Mouse (Mus musculus) neutrophil, adult 5-6 weeks (primary cell): ENCODE results near the gene Bcl2. TPM values are rescaled to one million over a fixed set of nuclear protein-coding genes. Genes with fewer than 3 reads are reported as not detected.

ENCODE experiments used
- ATAC-seq: fragments of 151-379, 151-347 bp; 2 replicates; pipeline ENCODE4 v1.8.0; 2017; ENCODE audit warnings: mild to moderate bottlenecking, moderate TSS enrichment; ENCODE audit not compliant: insufficient number of reproducible peaks, poor library complexity, low FRiP score, severe bottlenecking; ENCODE audit errors: extremely low read depth
- total RNA-seq: library from RNA; stranded (forward); fragments of 200-1000 nt; gene quantifications from 2 replicates; pipeline ENCODE4 v1.2.3, GENCODE M21; 2017

Gene Bcl2
- total RNA-seq, 1 experiment from 2014 or later: 39.3 TPM

GRCm38 (mm10) chr1:106715111-106716083, 1.3 kb upstream of the Bcl2 start:
- no peak for ATAC-seq

- ATAC-seq: no peak
These were observed 482 bp upstream of the Bcl2 start for GRCm38 (mm10) chr1:106714530-106714981.

- ATAC-seq: peak; percentile 69
These were observed 1.7 kb downstream of the Bcl2 start for GRCm38 (mm10) chr1:106712330-106712729.

GRCm38 (mm10) chr1:106711356-106712125, 2.5 kb downstream of the Bcl2 start:
- ATAC-seq: no peak

GRCm38 (mm10) chr1:106710202-106710601, 3.9 kb downstream of the Bcl2 start:
- no peak for ATAC-seq

GRCm38 (mm10) chr1:106707036-106707880, 6.8 kb downstream of the Bcl2 start:
- peak; percentile 23; the same call in 1 of the 2 replicates for ATAC-seq

GRCm38 (mm10) chr1:106703183-106703582, 10.9 kb downstream of the Bcl2 start:
- no peak for ATAC-seq

GRCm38 (mm10) chr1:106702471-106703175, 11.5 kb downstream of the Bcl2 start:
- ATAC-seq: no peak

- ATAC-seq: no peak
These were observed 13.5 kb downstream of the Bcl2 start for GRCm38 (mm10) chr1:106700520-106701114.

GRCm38 (mm10) chr1:106696472-106696871, 17.6 kb downstream of the Bcl2 start:
- no peak for ATAC-seq

GRCm38 (mm10) chr1:106695649-106696048, 18.4 kb downstream of the Bcl2 start:
- peak; percentile 67; the same call in 1 of the 2 replicates for ATAC-seq

- no peak for ATAC-seq
These were observed 19.8 kb downstream of the Bcl2 start for GRCm38 (mm10) chr1:106694316-106694715.

GRCm38 (mm10) chr1:106692599-106692998, 21.5 kb downstream of the Bcl2 start:
- ATAC-seq: no peak

- ATAC-seq: no peak
These were observed 23.2 kb downstream of the Bcl2 start for GRCm38 (mm10) chr1:106690887-106691286.

GRCm38 (mm10) chr1:106688161-106688516, 25.9 kb downstream of the Bcl2 start:
- no peak; the same call in 1 of the 2 replicates for ATAC-seq

- peak; percentile 15; the same call in 1 of the 2 replicates for ATAC-seq
These were observed 26.5 kb downstream of the Bcl2 start for GRCm38 (mm10) chr1:106687435-106688160.

- ATAC-seq: no peak
These were observed 28.4 kb downstream of the Bcl2 start for GRCm38 (mm10) chr1:106685702-106686101.
